Mouse (Mus musculus) fat pad, adult 2 months (tissue): ENCODE results near the gene Ssbp4.
"Not testable (repeated sequence)": the region's sequence is repeated elsewhere in the genome, so short reads cannot be mapped to it uniquely, and the experiment has no call there.

Experiments
- DNase-seq: peaks from one replicate; pipeline ENCODE4 v3.0.0-alpha.2; 2011; ENCODE audit warnings: low read depth, low spot score; ENCODE audit errors: extremely low read depth

The Ssbp4 gene

DNA sequence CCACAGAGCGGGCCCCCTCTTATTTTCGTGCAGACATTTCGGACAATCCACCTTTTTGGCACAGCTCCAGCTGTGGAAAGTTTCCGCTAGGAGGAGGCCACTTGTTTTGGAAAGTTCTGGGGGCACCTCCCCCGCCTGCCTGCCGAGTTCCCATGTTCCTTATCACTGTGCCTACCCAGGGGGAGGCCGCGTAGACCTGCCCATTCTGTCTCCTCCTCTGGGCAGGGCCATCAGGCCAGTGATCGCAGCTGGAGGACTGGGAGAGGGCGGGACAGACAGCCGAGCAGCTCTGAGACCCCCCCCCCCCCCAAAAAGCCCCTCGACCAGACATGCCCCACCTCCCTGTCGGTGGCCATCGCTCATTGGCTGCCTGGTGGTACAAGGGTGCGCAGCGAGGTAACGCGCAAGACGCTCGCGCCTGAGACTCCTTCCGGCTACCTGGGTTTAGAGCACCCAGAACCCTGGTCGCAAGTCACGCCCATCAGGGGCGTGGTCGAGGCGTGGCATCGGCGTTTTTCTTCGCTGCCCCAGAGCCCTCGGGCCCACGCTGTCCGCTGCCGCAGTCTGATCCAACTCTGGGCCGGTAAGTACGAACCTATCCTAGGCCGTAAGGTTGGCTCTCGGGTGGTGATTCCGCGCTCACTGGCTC lies 14.6 kb downstream of the Ssbp4 start, which contains the start of gene Isyna1:
Gene Isyna1, plus strand, starts transcription at position 413 of the 649 bp plus-strand sequence.
- DNase-seq: no peak

DNA sequence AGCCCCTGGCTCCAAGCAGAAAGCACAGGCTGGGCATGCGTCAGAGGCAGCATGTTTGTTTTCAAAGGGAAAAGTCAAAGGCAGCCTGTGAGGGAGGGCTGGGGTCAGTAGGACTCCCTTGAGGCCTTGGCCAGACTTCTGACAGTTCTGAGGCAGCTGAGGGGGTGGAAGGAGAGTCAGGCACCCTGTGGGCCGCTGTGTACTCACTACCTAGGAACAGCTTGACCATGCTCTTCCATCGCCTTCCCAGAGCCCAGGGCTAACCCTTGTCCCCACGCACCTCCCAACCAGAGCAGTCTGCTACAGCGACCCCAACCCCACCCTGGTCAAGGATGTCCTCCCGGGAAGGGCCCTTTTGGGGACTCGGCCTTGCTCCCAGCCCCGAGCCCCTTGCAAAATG lies 15.5 kb downstream of the Ssbp4 start:
- DNase-seq: no peak

DNA sequence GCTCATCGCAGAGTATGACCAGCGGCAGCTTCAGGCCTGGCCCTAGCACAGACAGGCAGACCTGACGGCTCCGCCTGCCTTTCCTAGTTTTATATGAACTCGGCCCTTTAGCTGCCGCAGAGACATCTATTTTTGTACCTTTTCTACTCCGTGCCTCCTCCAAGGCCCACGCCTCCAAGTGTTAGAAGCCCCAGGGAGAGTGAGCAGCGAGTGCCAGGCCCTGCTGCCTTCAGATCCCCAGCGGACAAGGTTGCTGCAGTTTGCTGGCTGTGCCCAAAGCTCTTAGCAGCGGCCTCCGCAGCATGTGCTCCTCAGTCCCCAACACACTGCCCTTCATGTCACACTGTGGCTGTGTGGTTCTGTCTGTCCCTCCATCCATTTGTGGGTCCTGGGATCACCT lies 17.1 kb downstream of the Ssbp4 start:
- DNase-seq: no peak

DNA sequence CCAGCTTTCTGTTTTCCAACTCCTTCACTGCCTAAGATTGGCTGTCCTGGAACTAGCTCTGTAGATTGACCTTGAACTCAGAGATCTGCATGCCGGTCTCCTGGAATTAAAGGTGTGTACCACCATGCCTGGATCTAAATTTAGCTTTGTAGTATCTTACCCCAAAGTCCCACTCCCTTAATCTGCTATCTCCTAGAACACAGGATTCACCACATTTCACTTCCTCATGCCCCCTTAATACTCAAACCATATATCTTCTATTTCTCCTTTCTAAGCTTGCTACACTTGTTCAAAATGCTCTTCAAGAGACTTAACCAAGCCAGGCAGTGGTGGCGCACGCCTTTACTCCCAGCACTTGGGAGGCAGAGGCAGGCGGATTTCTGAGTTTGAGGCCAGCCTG lies 20.7 kb downstream of the Ssbp4 start:
- DNase-seq: not testable (repeated sequence)

DNA sequence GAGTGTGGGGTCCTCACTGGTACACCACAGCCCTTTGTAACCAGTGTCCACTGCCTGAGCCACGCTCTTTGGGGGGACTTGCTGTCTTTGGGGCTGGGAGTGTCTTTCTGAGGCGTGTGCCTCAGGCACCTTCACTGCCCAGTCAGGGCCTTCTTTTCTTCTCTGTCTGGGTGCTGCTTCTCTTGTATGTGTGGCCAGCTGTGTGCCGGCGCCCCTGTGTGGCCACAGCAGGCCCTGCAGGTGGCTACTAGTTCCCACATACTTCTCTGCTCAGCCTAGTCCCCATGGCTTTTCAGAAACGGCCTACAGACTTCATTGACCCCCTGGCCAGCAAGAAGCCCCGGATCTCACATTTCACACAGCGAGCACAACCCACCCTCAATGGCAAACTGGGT lies 23.4 kb downstream of the Ssbp4 start:
- no peak for DNase-seq

DNA sequence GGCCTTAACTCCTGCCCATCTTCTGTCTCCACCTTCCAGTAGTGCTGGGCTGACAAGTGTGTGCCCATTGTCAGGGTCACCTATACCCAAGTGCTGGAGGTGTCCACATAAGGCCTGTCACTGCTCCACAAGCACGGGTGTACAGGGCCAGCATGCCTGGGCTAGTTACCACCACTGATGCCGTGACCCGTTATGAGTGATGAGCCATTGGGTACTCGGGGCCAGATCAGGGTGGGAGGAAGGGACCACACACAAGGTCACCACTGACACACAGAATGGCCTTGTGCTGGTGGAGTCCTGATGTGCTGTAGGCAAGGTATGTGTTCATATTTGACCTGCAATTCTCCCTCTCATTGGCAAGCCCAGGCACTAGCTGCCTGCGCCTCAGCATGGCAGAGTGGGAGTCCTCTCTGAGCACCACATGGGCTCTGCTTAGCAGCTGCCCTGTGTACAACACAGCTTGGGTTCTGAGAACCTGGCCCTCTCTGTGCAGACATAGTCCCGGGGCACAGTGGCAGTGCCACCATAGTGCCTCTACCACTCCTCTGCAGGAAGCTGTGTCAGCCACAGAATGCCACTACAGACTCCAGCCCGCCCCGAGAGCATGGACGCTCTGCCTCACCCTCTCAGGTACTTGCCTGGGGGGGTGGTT lies 23.9 kb downstream of the Ssbp4 start:
- DNase-seq: no peak

DNA sequence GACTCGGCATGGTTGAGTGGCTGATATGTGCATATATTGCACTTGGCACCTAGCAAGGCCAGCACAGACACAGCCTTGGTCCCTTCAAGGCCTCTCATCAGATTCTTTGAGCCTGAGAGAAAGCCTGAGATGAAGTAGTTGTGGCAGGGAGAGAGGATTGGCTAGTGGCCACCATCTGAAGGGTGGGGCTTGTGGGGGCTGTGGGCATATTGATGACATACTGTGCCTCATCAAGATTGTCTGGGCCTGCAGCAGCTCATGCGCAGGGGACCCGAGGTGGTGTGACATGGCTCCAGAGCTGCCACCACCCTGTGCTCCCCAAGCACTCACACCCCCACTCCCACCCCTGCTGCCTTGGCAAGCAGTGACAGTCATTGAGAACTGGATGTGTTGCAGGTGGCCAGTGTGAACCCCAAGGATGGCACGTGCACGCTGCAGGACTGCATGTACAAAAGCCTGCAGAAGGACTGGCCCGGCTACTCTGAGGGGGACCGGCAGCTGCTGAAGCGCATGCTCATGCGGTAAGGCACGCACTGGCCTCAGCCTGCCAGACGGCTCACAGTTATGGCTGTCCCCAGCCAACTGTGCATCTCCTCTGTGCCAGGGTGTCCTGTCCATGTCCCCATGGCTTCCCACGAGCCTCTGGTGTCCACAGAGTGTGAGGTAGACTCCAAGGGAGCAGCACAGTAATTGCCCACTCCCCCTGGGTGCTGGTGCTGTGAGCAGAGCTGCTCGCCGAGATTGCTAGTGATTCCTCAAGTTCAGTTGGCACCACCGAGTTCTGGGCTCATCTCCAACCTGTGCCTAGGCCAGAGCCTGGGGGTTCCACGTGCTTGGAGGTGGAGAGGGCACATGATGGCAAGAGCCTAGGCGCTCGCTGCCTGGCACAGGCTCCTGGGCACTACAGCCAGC lies 24.9 kb downstream of the Ssbp4 start:
- DNase-seq: no peak

DNA sequence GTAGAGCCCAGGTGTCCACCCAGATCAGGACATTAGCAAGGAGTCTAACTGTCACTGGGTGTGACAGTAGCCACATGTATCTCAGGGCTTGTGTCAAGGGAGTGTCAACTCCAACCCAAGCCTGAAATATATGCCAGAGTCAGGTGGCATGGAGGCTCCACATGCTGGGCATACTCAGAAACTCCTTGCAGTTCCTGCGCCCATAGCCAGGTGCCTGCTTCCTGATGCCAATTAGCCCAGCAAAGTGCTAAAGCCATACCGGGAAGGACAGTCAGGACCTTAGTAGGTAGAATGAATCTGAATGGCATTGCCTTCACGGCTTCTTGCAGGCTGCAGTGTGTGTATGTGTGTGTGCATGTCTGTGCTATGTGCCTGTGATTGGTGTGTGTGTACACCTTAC lies 31.5 kb downstream of the Ssbp4 start:
- no peak for DNase-seq

DNA sequence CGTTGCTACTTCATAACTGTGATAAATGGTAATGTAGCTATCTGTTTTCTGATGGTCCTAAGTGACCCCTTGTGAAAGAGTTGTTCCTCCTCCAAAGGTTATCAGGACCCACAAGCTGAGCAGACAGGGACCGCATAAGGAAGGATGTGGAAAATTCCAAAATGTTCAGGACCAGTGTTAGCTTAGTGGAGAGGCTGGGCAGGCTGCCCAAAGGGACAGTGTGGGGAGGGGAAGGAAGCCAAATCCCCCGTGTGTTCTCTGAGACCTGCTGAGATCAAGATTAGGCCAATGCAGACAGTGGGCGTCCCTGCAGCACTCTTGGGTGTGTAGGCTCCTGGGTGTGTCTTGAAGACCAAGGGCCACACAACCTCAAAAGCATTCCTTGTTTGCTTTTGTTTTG lies 33.8 kb downstream of the Ssbp4 start:
- DNase-seq: no peak

DNA sequence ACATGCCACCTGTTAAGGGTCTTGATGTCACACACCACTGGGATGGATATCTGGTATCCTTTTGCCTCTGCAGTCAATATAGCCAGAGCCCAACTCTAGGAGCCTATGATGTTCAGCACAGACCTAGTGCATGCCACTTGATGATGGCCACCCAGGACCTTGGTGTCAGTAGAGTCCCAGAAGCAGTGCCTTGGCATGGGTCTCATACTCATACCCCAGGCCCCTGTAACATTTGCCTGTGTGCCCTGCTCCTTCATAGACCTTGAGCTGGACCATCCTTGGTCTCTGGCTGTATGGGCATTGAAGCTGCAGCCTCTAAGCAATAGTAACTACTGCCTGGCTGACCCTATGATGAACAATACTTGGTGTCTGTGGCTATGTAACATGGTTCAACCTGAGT lies 34.4 kb downstream of the Ssbp4 start:
- DNase-seq: no peak

DNA sequence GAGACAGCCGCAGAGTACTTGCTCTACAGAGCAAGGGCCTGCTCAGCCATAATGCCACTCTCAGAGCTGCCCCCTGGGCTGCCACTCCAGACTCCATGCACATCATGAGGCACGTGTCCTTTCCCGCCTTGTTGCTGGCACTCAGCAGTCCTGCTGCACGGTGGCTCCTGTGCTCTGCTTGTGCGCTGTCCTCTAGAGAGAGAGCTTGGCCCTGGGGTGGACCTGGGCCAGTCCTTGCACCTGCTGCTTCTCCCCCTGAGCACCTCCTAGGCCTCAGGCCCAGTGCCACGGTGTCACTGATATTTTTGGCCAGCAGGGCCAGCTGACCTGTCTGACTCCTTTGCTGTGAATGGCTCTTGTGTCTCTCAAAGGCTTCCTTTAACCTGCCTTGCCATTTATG lies 37.7 kb downstream of the Ssbp4 start:
- DNase-seq: no peak

DNA sequence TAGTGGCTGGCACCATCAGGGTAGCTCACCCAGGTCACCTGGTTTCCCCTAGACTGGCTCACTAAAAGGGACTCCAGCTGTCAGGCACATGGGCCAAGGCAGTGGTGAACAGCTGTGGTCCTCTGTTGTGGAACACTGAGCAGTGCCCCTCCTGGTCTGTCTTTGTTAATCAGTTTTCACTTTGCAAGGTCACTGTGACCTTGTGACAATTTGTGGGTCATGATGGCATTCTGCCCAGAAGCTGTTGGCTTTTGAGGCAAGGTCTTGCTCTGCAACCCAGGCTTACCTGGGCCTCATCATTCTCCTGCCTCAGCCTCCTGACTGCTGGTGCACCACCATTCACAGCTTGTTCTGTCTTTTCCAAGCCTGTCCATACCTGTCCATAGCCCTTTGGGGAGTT lies 38.3 kb downstream of the Ssbp4 start:
- no peak for DNase-seq

DNA sequence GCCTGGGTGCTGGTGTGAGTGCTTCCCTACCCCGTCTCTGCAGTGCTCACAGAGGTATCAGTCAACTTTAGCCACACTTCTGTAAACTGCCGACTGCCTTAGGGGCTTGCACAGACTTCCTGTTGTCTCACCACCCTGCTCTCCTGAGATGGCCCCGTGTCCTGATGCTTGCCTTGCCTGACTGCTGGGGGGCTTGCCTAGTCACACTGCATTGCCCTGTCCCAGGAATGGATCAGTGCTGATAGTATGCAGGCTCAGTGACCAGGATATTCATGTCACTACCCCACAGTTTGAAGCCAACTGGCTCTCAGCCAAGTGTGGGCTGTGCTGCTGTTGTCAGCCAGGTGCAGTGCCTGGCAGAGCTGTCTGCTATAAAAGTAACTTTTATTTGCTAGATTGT lies 43.1 kb downstream of the Ssbp4 start:
- no peak for DNase-seq

DNA sequence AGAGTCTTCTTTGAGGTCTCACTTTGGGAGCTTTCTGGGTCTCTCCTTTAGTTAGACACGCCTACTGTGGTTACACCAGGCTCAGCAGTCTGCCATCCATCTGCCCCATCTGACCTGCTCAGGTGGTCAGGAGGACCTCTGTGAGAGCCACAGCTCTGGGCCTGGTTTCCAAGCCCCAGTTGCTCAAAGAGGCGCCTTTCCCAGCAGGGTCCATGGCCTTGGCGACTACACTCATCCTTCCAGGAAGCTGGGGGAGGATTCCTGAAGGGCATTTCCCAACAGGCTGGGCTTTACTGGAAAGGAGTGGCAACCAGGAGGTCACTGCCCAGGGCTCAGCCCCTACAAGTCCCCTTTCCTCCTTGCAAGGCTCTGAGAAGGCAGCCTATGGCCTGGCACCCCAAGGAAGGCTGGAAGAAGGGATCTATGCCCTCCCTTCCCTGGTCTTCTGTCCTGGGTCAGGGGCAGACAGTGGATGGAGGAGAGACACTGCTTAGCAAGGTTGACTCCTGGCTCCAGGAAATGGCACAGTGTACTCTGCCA lies 43.9 kb downstream of the Ssbp4 start:
- DNase-seq: no peak

DNA sequence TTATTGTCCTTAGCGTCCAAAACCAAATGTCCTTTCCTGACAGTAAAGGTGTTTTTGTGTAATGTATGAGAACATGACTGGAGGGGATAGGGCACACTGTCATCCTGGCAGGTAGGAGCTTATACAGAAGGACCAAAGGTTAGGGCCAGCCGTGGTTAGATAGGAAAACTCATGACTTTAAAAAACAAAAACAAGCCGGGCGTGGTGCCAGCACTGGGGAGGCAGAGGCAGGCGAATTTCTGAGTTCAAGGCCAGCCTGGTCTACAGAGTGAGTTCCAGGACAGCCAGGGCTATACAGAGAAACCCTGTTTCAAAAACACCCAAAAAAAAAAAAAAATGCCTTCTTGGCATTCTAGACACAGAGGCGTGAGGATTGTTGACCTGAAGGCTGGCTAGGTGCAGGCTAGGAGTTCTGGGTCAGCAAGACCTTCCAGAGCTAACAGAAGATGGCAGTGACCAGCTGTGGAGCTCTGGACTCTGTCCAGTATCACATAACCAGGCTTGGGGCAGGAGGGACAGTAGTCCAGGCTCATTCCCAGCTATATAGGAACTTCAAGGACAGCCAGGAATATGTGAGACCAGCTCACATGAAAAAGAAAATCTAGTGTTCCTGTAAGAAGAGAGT lies 44.8 kb downstream of the Ssbp4 start:
- no peak for DNase-seq

DNA sequence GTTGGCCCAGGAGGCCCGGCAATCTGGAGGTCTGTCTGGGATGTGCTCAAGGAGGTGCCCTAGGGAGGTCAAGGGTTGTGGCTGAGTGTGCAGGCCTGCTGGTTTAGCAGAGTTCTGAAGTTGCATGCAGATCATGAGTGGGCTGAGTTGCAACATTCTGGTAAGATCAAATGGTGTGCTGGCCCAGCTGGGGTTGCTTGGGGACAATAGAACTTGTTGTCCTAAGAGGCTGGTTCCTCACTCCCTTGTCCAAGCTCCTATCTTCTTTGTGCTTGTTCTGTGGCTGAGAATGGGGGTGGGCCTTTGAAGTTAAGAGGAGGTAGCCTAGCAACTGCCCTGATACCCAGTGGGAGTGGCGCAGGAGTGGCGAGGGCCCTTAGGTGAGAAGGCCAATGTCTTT lies 45.9 kb downstream of the Ssbp4 start:
- DNase-seq: no peak

DNA sequence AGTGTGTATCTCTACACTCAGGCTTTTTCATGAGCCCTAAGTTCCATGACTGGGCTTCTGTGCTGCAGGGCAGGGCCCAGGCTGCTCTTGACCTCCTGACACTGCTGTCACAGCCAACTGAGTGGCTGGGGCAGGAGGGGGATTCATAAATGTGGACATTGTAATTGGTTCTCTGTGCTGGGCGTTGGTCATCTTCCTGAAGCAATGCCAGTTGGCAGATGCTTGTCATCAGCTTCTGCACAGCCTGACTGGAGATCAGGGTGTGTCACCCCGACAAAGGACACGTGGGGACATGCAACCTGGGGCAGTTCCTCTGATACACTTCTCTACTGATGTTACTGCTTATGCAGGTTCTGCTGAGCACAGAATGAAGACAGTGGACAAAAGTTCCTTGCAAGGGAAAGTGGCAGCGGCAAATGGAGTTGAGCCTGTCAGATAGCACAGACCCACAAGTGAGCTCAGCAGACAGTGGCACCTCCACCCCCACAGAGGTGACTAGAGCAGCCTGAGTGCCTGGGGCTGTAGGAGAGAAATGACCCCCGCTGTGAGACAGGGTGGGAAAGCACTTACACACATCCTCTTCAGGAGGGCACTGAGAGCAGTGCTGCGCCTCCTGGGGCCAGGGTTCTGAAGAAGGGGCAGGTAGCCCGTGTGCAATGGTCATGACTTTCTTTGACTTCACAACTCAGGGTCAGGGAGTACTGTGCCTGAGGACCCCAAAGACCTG lies 46.7 kb downstream of the Ssbp4 start:
- no peak for DNase-seq

DNA sequence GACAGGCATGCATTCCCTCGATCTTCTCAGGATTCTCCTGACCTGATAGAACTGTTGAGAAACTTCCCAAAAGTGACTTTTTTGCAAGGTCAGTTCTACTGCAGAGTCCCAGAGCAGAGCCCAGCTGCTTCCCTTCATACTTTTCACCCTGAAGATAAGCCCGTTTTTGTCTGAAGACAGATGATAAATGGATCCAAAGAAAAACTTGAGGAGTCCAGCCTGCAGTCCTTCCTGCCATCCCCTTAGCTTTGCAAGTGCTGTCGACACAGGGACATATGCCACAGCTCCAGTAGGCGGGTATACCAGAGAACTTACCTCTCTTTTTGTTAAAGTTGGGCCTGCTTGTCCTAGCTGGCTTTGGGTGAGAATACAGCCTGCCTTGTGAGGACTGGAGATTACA lies 47.3 kb downstream of the Ssbp4 start:
- no peak for DNase-seq

DNA sequence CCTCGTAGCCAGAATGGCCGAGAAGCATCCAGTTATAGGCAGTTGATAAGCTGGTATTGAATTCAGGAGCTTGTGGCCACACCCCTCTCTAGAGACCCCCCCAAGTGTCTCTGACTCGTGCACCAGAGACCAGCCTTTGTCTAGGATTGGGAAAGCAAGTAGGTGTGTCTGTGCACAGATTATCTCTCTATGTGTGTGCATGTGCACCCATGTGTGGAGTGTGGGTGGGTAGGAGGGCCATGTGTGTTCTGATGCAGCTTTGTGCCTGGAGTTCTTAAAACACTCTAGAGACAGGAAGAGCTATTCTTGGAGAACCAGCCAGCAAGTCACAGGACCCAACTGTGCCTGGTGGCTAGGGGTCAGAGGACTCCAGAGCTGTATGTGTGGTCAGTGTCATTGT lies 48.1 kb downstream of the Ssbp4 start:
- no peak for DNase-seq

DNA sequence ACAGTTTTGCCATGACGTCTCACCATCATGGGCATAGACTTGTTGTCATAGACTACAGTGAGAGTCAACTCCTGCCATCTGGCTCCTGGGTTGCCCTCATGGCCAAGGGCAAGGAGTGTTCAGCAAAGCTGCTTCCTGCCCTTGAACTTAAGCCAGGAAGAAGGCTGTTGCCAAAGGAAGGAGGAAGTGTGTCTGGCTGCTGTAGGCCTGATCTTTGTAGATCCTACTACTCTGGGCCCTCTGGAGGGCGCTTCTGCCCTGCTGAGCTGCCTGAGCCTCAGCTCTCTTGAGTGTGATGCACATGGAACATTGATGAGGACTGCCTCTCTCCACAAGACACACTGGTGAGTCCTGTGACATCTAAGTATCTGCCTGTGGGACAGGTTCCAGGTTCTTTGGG lies 48.6 kb downstream of the Ssbp4 start:
- no peak for DNase-seq

DNA sequence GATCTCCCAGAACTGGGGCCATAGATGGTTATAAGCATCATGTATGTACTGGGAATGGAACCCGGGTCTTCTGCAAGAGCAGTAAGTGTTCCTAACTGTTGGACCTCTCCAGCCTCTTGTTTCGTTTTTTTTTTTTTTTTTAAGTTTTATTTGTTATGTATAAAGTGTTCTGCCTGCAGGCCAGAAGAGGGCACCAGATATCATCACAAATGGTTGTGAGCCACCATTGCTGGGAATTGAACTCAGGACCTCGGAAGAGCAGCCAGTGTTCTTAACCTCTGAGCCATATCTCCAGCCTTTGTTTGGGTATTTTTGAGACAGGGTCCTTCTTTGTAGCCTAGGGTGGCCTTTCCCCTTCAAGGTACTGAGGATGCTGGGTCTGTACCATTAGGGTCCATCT lies 49.7 kb downstream of the Ssbp4 start:
- no peak for DNase-seq
